Mouse (Mus musculus) CH12.LX (cell line): ENCODE measurements around the gene Swi5.

Experiments
- BHLHE40 ChIP-seq: IDR thresholded peaks from 2 replicates; pipeline ENCODE4 v1.6.1; 2011; ENCODE audit warnings: mild to moderate bottlenecking, low read depth, low read length, improper control_type of control experiment
- CHD1 ChIP-seq: IDR thresholded peaks from 2 replicates; pipeline ENCODE4 v1.6.1; 2012; ENCODE audit warnings: low read depth, low read length, improper control_type of control experiment, inconsistent platforms
- CTCF ChIP-seq, 2 experiments: IDR thresholded peaks in 1 of 2; conservative IDR thresholded peaks in 1 of 2; 2 replicates each; pipeline ENCODE4 v1.5.1; 2011 to 2012; ENCODE audit warnings: low read depth in 2 of 2, low read length in 2 of 2, improper control_type of control experiment in 1 of 2, inconsistent platforms in 1 of 2, mild to moderate bottlenecking in 1 of 2, moderate library complexity in 1 of 2
- E2F4 ChIP-seq: IDR thresholded peaks from 2 replicates; pipeline ENCODE4 v1.6.1; 2011; ENCODE audit warnings: low read depth, low read length, improper control_type of control experiment; ENCODE audit not compliant: insufficient replicate concordance
- ELF1 ChIP-seq: IDR thresholded peaks from 2 replicates; pipeline ENCODE4 v1.6.1; 2014; ENCODE audit warnings: low read depth, mild to moderate bottlenecking, inconsistent platforms, low read length, improper control_type of control experiment
- IRF4 ChIP-seq: IDR thresholded peaks from 2 replicates; pipeline ENCODE4 v1.6.1; 2014; ENCODE audit warnings: low read depth, mild to moderate bottlenecking, inconsistent platforms, low read length, improper control_type of control experiment
- MAX ChIP-seq: IDR thresholded peaks from 2 replicates; pipeline ENCODE4 v1.6.1; 2011; ENCODE audit warnings: low read length, improper control_type of control experiment
- POLR2A ChIP-seq: IDR thresholded peaks from 2 replicates; pipeline ENCODE4 v1.6.1; 2011; ENCODE audit warnings: low read depth, mild to moderate bottlenecking, improper control_type of control experiment, low read length
- RCOR1 ChIP-seq: conservative IDR thresholded peaks from 2 replicates; pipeline ENCODE4 v1.6.1; 2012; ENCODE audit warnings: low read depth, mild to moderate bottlenecking, inconsistent platforms, low read length, improper control_type of control experiment
- TBP ChIP-seq: conservative IDR thresholded peaks from 2 replicates; pipeline ENCODE4 v1.6.1; 2011; ENCODE audit warnings: low read depth, low read length, improper control_type of control experiment
- USF2 ChIP-seq: conservative IDR thresholded peaks from 2 replicates; pipeline ENCODE4 v1.6.1; 2011; ENCODE audit warnings: low read depth, low read length, improper control_type of control experiment
- ZMIZ1 ChIP-seq: IDR thresholded peaks from 2 replicates; pipeline ENCODE4 v1.6.1; 2012; ENCODE audit warnings: low read depth, mild to moderate bottlenecking, inconsistent platforms, low read length, improper control_type of control experiment

- no peak for TF ChIP-seq ELF1
- TF ChIP-seq RCOR1 = no peak
- TF ChIP-seq CTCF (conservative IDR thresholded peaks at IDR 0.05 in 1 of 2, IDR thresholded peaks at IDR 0.05 in 1 of 2; ENCODE audit: low read depth in 2 of 2, low read length in 2 of 2) = no peak
- no peak for TF ChIP-seq BHLHE40
- TF ChIP-seq ZMIZ1 = no peak
- TF ChIP-seq IRF4 = no peak
- no peak for TF ChIP-seq E2F4
- TF ChIP-seq USF2 = no peak
- TF ChIP-seq POLR2A = no peak
- no peak for TF ChIP-seq CHD1
- no peak for TF ChIP-seq MAX
- no peak for TF ChIP-seq TBP
Measured at GRCm38 (mm10) chr2:32237571-32237970, 50.3 kb downstream of the Swi5 start.
